Mouse (Mus musculus) brown adipose tissue, adult 24 weeks (tissue): ENCODE data around the gene Dync1h1. TPM values are rescaled to one million over a fixed set of nuclear protein-coding genes. Genes with fewer than 3 reads are reported as not detected.

ENCODE experiments used
- H3K27ac ChIP-seq: fragments of 200-500 bp; replicated peaks from 2 replicates; pipeline ENCODE4 v1.5.1; 2012; ENCODE audit warnings: low read depth, mild to moderate bottlenecking, low read length
- H3K4me1 ChIP-seq: fragments of 200-500 bp; 2 replicates; pipeline ENCODE4 v1.6.1; 2012; ENCODE audit warnings: low read length, mixed read lengths; ENCODE audit not compliant: control insufficient read depth, insufficient read depth, insufficient read length
- H3K4me3 ChIP-seq: fragments of 200-500 bp; 2 replicates; pipeline ENCODE4 v1.5.1; 2012; ENCODE audit warnings: low read depth, mild to moderate bottlenecking, low read length, moderate library complexity; ENCODE audit not compliant: insufficient read depth
- polyA plus RNA-seq: library from polyadenylated mRNA; stranded (reverse); fragments of >200 nt; gene quantifications from 2 replicates; pipeline ENCODE4 v1.2.4, GENCODE M21; 2012; ENCODE audit not compliant: missing spikeins, insufficient read depth, insufficient read length

Dync1h1 gene
- 27.5 and 31.3 TPM in 2 replicates for polyA plus RNA-seq

GRCm38 (mm10) chr12:110601241-110602218 is at the start of gene Dync1h1:
Gene Dync1h1 (plus strand): TSS chr12:110601452.
- Histone ChIP-seq H3K27ac (peak within 1 kb of the TSS; percentile 85), H3K4me1 (peaks cover 9% of the 10 kb centered on the region), H3K4me3 (peak within 1 kb of the TSS; percentile 97)

- H3K27ac ChIP-seq: no peak overlapping the region
- no peaks in the 10 kb centered on the region; the same call in 1 of the 2 replicates for H3K4me1 ChIP-seq
- H3K4me3 ChIP-seq: no peak overlapping the region
Measured at GRCm38 (mm10) chr12:110552113-110552512, 49.1 kb upstream of the Dync1h1 start.

GRCm38 (mm10) chr12:110553362-110553761 is 47.9 kb upstream of the Dync1h1 start:
- H3K27ac ChIP-seq: no peak overlapping the region
- no peaks in the 10 kb centered on the region; the same call in 1 of the 2 replicates for H3K4me1 ChIP-seq
- no peak overlapping the region for H3K4me3 ChIP-seq

DNA sequence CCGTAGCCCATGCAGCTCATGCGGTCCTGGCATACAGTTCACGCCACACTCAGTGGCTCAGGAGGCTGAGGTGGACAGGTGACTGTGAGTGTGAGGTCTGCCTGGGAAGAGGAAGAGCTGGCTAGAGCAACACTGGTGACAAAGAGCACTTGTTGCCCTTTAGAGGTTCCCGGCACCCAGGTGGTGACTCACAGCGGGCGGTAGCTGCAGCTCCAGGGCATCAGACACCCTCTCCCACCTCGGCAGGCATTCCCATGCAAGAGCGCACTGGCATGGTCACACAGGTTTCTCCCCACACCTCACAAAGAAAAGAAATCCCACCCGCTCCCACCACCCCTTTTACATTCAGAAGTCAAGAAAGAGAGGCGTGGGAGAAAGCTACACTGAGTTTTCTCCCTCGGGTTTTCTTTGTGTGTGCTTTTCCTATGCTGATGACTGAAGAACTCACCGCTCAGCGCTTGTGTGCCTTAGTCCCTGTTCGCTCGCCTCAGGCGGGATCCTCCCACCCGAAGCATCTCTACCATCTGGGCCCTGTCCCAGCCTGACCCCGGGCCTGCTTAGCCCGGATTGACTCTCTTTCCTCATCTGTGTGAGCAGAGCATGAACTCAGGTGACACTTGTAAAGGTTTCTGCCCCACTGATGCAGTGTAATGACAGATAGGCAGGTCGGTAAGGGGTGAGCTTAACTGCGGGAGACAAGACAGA is 45.6 kb upstream of the Dync1h1 start:
- H3K27ac ChIP-seq: no peak overlapping the region
- H3K4me1 ChIP-seq: no peaks in the 10 kb centered on the region
- no peak overlapping the region for H3K4me3 ChIP-seq

- Histone ChIP-seq H3K27ac (no peak overlapping the region), H3K4me3 (no peak overlapping the region), H3K4me1 (no peaks in the 10 kb centered on the region)
Measured at GRCm38 (mm10) chr12:110556861-110557628, 44.2 kb upstream of the Dync1h1 start.

DNA sequence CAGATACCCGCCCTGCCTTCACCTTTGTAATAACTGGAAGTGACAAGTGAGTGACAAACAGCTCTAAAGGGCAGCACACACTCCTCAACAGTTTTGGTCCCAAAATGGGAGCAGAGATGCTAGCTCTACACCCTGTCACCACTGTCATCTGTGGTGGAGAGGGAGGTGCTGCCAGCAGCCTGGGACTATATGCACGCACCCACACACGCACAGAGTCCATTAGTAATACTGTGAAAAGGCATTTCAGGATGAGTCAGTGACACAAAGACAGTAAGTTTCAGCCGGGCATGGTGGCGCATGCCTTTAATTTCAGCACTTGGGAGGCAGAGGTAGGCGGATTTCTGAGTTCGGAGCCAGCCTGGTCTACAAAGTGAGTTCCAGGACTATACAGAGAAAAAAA is 43.1 kb upstream of the Dync1h1 start:
- H3K27ac ChIP-seq: no peak overlapping the region
- H3K4me3 ChIP-seq: no peak overlapping the region
- no peaks in the 10 kb centered on the region for H3K4me1 ChIP-seq

DNA sequence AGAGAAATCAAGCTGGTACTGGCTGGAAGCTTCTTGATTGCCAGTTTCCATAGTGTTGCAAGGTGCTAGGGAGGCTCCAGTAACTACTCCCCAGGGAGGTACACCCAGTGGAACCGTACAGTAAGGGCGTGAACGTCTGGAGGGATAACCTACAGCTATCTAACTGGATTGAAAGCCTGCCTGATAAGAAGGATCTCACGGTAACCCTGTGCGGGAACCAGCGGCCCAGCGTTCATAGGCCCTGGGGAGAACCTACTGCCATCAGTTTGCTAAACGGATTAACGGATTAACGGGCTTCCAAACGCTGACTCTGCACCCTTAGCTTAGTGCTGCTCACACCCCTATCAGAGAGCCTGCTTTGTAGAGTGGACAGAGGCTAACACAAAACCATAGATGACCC is 37.9 kb upstream of the Dync1h1 start:
- H3K27ac ChIP-seq: no peak overlapping the region
- H3K4me3 ChIP-seq: no peak overlapping the region
- H3K4me1 ChIP-seq: no peaks in the 10 kb centered on the region

GRCm38 (mm10) chr12:110564848-110565247 is 36.4 kb upstream of the Dync1h1 start:
- Histone ChIP-seq H3K4me3 (no peak overlapping the region), H3K4me1 (no peaks in the 10 kb centered on the region), H3K27ac (no peak overlapping the region)

GRCm38 (mm10) chr12:110566366-110566765 is 34.9 kb upstream of the Dync1h1 start:
- H3K27ac ChIP-seq: no peak overlapping the region
- H3K4me3 ChIP-seq: no peak overlapping the region
- no peaks in the 10 kb centered on the region for H3K4me1 ChIP-seq

DNA sequence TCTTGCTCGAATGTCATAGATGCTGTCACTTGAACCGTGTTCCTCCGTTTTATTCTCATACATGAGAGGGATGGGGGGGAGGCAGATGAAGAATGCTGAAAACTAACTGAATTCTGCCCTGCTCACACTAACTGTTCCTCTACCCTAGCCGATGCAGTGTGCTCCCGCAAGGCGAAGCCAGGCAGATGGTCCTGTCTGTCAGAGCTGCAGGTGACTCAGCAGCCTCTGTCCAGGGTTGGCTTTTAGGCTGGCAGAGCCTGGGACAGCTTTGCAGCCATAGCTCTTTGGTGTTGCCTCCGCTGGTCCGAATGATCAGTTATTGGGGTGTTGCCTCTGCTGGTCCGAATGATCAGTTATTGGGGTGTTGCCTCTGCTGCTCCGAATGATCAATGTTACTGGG is 30.2 kb upstream of the Dync1h1 start:
- Histone ChIP-seq H3K4me1 (no peaks in the 10 kb centered on the region), H3K4me3 (no peak overlapping the region), H3K27ac (no peak overlapping the region)

DNA sequence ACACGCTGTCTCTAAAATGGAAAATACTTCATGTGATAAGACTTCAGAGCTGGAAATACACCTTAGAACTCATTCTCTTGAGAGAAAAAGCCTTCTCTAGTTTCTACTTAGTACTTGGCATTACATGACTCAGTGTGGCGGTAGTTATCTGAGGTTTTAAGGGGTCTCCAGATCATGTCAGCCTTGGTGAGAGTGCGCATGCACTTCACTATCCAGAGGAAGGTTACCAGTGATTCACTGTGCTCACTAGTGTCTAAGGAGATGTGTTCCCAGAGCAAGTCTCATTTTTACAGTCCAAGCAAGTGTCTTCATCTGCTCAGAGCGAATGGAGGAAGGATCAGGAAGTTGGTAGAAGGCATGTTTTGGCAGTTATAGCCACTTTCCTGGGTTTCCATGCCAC is 28.9 kb upstream of the Dync1h1 start:
- no peak overlapping the region for H3K4me3 ChIP-seq
- no peak overlapping the region for H3K27ac ChIP-seq
- H3K4me1 ChIP-seq: no peaks in the 10 kb centered on the region

- no peak overlapping the region for H3K4me3 ChIP-seq
- H3K27ac ChIP-seq: no peak overlapping the region
- H3K4me1 ChIP-seq: no peaks in the 10 kb centered on the region
Measured at GRCm38 (mm10) chr12:110573635-110574034, 27.6 kb upstream of the Dync1h1 start.

DNA sequence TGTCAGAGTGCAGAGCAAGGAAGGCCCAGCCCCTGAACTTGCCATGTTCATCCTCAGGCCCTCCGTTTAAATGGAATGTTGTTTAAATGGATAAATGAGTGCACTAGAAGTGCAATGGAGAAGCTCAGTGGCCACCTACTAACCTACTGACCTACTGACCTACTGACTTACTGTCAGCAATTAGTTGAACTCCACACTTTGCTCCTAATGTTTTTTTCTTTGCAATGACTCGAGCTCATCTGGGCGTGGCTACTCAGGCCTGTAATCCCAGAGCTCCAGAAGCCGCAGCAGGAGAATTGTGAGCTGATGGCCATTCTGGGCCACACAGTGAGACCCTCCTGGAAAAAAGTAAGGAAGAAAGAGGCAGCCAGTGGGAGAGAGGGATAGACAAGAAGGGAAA is 25.3 kb upstream of the Dync1h1 start:
- H3K27ac ChIP-seq: no peak overlapping the region
- no peak overlapping the region for H3K4me3 ChIP-seq
- no peaks in the 10 kb centered on the region for H3K4me1 ChIP-seq

DNA sequence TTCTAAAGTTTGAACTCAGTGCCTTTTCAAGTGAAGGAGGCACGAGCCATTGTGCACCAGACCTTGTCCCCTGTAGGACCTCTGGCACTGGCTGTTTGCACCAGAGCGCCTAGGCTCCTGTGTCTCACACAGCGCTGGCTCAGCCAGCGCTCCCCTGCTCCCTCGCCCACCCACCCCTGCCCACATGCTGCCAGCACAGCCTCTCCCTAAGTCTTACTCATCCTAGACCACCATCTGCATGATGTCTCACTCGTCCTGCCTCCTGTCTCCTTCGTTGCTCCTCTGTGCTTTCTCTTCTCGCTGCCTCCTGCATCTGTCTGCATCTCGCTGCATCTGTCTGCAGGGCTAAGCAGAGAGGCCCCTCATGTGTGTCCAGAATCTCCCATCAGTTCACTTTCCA is 22.9 kb upstream of the Dync1h1 start:
- Histone ChIP-seq H3K27ac (no peak overlapping the region), H3K4me3 (no peak overlapping the region), H3K4me1 (no peaks in the 10 kb centered on the region)

DNA sequence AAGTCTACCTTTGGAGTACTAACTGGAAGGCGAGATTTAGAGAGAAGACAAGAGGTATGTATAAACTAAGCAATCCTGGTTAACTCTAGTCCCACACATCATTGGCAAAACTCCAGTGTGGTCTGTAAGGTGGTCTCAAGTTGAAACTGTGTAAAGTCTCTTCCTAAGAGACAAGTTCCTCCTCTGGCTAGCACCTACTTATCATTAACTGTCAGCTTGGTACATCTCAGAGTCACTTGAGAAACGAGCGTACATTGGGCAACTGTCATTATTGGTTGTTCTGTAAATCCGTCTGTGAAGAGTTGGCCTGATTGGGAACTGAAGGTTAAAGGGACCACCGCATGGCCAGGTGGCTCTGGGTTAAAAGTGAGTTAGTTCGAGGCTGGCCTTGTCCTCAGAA is 12.6 kb upstream of the Dync1h1 start:
- H3K27ac ChIP-seq: no peak overlapping the region
- 0 out of 2 replicates have a peak, but pooled peaks cover 4% of the 10 kb centered on the region for H3K4me1 ChIP-seq
- no peak overlapping the region for H3K4me3 ChIP-seq
